Mouse (Mus musculus): ENCODE measurements at regions not wholly inside any gene's neighbourhood (a gene's known extent, or its start where the extent isn't known, plus 50 kb on each side); places are given as distances from the start of the nearest gene placed in this dataset.

- TF ChIP-seq NRF1 (IDR thresholded peaks at IDR 0.05; ENCODE audit: low read depth, low read length) (no peak), POLR2A (IDR thresholded peaks at IDR 0.05; ENCODE audit: low read depth, low read length) (no peak), SMC3 (IDR thresholded peaks at IDR 0.05; ENCODE audit: low read depth, low read length) (no peak)
Measured at GRCm38 (mm10) chr13:28416887-28417286, 159.6 kb downstream of the Gm11361 start.

All from CH12.LX (cell line).